Mouse (Mus musculus): Measurements from ENCODE around the gene Olfr524. TPM values are rescaled to one million over a fixed set of nuclear protein-coding genes. Genes with fewer than 3 reads are reported as not detected.

Gene Olfr524
- polyA plus RNA-seq, 1 experiment = not detected

DNA sequence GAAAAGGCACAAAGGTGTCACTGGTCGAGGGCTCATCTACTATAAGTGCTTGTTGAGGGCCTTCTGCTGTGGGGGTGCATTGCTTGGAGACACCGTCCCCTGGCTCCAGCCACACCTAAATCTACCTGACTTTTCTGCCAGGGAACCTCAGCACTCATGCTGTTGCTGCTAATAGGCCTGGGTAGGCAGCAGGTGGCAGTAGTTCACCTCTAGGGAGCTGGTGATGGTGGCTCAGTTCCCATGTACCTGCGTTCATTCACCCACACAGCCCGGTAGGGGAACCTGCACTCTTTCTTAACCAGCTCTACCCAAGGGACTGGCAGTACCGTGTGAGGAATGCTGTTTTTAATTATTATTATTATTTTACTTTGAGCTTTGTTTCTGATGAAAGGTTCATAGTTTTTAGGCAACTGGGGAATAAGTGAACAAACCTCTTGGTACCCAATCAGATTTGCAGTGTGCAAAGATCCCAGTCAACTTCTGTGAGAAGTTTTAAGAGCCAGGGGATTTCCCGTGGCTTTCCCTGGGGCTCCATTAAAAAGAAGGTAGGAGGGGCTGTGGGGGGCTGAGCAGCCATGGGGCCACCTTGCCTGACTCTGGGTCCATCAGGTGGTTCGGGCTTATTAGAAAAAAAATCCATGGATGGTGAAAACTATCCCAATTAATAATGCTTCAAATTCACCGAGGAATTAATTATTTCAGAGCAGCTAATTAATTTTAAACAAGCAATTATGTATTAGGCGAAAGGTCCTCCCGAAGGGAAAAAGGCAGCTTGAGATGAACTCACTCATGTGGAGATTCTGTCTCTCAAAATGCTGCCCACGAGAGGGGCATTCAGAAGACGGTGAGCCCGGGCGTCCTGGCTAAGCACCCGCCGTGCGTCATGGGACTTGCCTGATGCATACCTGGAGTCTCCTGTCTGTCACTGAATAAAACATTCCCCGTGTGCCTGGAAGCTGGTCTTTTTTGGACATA, 18.8 kb downstream of the Olfr524 start:
- DNase-seq (ENCODE audit: low read depth) = peak; percentile 10

DNA sequence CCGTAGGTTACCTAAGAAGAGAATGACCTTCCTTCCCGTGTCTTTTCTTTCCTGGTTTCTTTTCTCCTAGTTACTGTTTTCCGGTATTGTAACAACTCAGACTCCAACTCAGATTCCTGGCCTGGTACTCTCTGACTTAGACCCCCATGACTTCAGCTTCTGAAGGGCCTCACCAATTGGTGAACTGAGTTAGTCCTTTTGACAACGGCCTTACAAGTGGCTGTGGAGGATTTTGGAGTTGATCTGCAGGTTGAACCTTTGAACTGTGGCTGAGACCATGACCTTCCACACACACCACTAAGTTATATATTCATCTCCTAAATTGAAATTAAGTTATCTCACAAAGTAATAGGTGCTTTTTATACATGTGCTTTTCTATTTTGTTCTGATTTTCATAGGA, 21.6 kb downstream of the Olfr524 start:
- no peak for DNase-seq (ENCODE audit: low read depth)

DNA sequence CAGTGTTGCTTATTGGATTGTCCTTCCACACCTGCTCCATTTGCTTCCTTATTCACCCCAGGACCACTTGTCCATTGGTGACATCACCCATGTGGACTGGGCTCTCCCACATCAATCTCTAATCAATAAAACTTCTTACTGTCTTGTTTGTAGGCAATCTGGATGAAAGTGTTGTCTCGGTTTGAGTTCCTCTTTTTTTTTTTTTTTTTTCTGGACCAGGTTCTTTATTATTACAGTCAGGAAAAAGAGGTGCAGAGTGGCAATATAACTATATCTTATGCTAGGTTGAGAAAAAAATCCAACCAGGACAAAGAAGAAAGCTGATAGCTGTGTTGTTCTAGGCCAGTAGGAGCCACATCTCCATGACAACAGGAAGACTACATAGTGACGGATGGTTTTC, 25.1 kb downstream of the Olfr524 start:
- no peak for DNase-seq (ENCODE audit: low read depth)

DNA sequence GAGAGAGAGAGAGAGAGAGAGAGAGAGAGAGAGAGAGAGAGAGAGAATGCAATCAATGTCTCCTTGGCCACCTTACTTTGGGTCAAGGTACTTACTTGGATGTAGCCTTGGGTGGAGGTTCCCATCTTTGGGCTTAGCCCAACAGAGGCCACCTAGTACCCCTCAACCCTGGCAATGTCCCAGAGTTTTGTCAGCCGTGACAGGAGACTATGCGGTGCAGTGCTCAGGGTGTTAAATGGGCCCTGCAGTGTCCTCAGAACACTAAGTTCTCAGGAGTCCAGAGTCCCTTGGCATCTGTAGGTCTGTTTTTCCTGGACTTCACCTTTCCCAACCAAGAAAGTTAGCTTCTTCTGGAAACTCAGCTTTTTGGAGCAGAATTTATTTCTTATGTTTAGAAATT, 26.6 kb downstream of the Olfr524 start:
- DNase-seq (ENCODE audit: low read depth) = no peak

DNA sequence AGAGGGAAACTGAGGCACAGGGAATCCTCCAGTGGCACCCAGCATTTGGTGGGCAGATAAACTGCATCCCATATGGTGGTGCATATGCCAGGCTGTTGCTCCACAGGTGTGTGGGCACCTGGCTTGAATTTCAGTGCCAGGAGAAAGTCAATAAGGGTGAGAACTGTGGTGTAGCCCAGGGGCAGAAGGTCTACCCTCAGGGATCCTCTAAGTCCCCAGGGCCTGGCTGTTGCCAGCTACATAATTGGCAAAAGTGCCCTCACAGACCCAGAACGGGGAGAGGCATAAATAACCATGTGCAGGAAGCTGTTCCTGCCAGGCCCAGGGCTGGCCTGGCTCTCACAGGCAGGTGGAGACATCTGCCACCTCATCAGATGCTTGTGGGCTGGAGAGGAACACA, 32.8 kb downstream of the Olfr524 start, which contains the start of gene Olfr523:
Olfr523 (plus strand) TSS at position 282 of the 400 bp plus-strand sequence.
- no peak for DNase-seq (ENCODE audit: low read depth)

DNA sequence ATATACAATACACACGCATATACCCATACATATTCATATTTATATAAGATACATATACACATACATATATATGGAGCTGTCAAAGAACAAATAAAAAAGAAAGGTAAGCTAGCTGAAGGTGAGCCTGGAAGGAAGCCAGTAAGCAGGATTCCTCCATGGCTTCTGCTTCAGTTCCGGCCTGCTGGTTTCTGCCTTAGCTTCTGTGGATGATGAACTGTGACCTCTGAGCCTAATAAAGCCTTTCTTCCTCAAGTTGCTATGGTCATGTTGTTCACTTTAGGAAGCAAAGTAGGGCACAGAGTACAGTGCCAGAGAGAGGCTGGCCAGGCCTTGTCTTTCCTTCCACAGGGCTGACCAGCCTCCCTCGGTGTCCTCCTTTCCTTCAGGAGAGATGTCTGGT, 34.9 kb downstream of the Olfr524 start:
- DNase-seq (ENCODE audit: low read depth) = no peak

DNA sequence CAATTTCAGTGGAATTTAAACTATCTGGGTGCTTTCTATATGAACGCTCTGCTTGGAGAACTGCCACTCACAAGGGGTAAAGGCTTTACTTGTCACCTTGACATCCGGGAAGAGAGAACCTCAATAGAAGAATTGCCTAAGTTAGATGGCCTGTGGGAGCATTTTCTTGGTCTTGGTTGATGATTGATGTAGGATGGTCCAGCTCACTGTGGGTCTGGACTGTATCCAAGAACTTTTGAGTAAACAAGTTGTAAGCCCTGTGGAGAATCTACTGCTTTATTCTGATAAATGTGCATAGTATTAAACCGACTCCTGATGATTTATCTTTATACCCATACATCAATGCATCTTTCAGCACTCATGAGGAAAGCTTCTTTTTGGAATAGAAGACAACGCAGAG, 36.4 kb downstream of the Olfr524 start:
- DNase-seq (ENCODE audit: low read depth) = no peak

DNA sequence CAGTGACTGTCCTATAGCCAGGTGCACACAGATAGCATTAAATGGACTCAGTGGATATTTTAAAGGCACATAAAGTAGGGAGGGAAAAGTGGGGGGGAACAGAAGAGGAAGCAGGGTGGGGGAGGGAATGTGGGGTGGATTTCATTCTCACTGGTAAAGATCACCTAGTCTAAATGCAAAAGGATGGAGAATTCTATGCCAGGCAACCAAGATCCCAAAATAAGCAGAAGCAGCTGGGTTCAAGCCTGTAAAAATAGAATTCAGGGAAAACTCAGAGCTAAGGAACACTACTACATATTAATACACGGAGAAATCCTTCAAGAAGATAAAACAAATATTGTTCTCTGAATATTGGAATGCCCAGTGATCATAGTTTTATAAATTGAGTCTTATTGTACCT, 37.8 kb downstream of the Olfr524 start:
- no peak for DNase-seq (ENCODE audit: low read depth)

DNA sequence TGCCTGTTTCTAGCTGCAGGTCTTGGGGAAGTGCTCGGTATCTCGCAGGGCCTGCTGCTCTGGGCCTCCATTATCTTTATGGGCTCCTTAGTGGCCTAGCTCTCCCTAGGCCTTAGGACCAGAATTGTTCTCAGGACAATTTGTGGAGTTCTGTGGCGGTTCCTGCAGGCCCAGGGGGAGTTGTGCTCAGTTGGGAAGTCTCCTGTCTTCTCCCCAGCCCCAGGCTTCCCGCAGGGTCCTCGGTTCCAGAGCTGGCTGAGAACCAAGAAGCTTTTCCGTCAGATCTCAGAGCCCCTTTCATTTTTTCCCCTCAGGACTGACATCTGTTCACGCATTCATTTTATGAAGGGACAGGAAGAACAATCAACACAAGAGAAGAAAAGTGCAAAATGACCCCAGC, 41.1 kb downstream of the Olfr524 start, which contains the start of gene Olfr522:
Olfr522 (minus strand) TSS at position 101 of the 400 bp plus-strand sequence.
- no peak for DNase-seq (ENCODE audit: low read depth)

DNA sequence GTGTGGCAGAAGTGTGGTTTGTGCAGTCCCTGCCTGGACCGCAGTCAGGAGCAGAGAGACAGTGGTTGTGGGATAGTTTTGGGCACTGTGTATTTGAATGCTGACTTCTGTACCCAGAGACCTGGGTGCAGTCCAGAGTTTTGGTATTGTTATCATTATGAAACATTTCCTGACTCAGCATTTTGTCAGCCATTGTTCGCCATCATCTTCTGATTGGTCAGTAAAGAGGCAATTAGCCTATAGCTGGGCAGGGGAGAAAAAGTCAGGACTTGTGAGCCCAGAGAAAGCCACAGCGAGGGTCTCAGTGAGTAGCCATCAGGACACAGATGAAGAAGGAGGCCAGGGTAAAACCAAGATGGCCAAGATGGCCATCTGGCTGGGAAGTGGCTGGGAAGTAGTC, 45.4 kb downstream of the Olfr524 start:
- DNase-seq (ENCODE audit: low read depth) = no peak

DNA sequence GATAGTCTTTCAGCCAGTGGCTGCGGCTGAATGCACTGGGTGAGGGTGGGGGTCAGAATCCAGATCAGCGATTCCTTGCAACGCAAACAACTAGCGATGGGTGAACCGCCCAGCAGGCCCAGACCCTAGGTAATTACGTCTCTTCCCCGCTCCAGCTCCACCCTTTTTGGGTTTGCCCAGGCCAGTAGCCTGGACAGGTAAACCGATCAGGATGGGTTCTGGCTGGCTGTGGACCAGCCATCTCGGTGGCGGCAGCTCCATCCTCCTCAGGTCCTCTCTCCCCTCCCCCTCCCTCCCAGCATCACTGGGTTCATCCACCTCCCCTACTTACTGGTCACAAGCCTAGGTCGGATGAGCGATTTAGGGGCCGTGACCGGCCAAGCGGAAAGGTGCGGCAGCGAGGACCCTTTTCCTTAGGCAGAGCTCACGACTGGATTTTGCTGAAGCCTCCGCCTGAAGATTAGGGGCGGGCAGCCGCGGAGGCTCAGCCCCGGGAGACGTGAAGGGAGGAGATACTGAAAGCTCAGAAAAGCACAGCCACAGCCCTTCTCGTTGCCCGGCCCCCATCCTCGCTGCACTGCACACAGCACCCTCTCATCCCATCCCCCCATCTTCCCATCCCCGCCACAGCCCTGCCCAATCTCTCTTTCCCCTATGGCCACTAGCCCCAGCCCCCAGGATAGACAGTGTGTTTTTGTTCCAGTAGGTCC, 51.4 kb downstream of the Olfr524 start, which contains the start of gene Sprn:
Sprn (minus strand) TSS at position 660 of the 710 bp plus-strand sequence.
- DNase-seq (ENCODE audit: low read depth) = no peak

DNA sequence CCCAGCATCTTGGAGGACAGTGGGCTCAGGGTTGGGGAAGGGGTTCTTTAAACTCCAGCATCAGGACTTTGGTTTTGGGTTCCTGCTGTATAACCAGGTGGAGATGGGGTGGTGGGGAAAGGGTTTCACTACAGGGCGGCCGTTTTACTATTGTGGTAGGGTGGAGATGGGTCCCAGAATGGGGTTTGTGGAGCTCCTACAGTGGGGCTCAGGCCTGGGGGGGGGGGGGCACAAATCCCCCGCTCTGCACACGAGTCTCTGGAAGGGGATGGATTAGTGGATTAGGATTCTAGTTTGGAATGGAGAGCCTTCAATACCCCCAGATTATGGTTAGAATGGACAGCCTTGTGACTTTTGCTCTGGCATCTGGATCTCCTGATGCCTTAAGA, 51.9 kb downstream of the Olfr524 start:
- no peak for DNase-seq (ENCODE audit: low read depth)

DNA sequence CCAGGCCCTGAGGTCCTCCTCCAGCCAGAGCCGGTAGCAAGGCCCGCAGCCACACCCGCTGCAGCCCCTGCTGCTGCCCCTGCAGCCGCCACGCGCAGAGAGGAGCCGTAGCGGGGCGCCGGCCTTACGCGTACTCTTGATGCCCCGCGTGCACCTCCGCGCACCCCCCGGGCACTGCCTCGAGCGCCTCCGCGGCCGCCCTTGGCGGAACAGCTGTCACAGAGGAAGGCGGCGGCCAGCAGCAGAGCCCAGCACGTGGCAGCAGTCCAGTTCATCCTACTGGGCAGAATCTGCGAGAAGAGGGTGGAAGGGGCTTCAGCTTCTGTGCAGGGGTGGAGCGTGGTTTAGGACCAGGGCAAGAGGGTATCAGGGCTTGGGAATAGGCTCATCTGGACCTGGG, 52.4 kb downstream of the Olfr524 start:
- DNase-seq (ENCODE audit: low read depth) = no peak

Other genes starting within 250 kb of the Olfr524 start
- gene 6430531B16Rik, start 227.2 kb downstream of the Olfr524 start, polyA plus RNA-seq (2012; rRNA removed) = 1.5 and 2.0 TPM in 2 replicates
- 7.1 and 8.8 TPM in 2 replicates for gene Adam8, start 213.4 kb downstream of the Olfr524 start, polyA plus RNA-seq (2012; rRNA removed)
- 46.2 and 50.7 TPM in 2 replicates for gene Zfp511, start 169.6 kb downstream of the Olfr524 start, polyA plus RNA-seq (2012; rRNA removed)
- 24.7 and 25.9 TPM in 2 replicates for gene Tubgcp2, start 169.3 kb downstream of the Olfr524 start, polyA plus RNA-seq (2012; rRNA removed)
- gene Msx3, start 156.9 kb downstream of the Olfr524 start, polyA plus RNA-seq (2012; rRNA removed) = 0.09 TPM in 1 of 2 replicates, not detected in the other
- 0.19 and 1.5 TPM in 2 replicates for gene Caly, start 123.4 kb downstream of the Olfr524 start, polyA plus RNA-seq (2012; rRNA removed)
- gene Prap1, start 112.6 kb downstream of the Olfr524 start, polyA plus RNA-seq (2012; rRNA removed) = not detected in 2 replicates
- gene Fuom, start 103.5 kb downstream of the Olfr524 start, polyA plus RNA-seq (2012; rRNA removed) = 33.3 and 37.9 TPM in 2 replicates
- gene Paox, start 90.2 kb downstream of the Olfr524 start, polyA plus RNA-seq (2012; rRNA removed) = 16.0 and 18.0 TPM in 2 replicates
- 190 and 200 TPM in 2 replicates for gene Echs1, start 89.5 kb downstream of the Olfr524 start, polyA plus RNA-seq (2012; rRNA removed)
- 28.9 and 56.7 TPM in 2 replicates for gene Mtg1, start 68.4 kb downstream of the Olfr524 start, polyA plus RNA-seq (2012; rRNA removed)
- 0.70 and 0.72 TPM in 2 replicates for gene Sprn, start 51.1 kb downstream of the Olfr524 start, polyA plus RNA-seq (2012; rRNA removed)
- not detected in 2 replicates for gene Olfr522, start 41.2 kb downstream of the Olfr524 start, polyA plus RNA-seq (2012; rRNA removed)
- 0.08 TPM in 1 of 2 replicates, not detected in the other for gene Olfr523, start 32.7 kb downstream of the Olfr524 start, polyA plus RNA-seq (2012; rRNA removed)
- 0.42 and 0.72 TPM in 2 replicates for gene Cd163l1, start 12.3 kb upstream of the Olfr524 start, polyA plus RNA-seq (2012; rRNA removed)
- gene 5830411N06Rik, start 41.3 kb upstream of the Olfr524 start, polyA plus RNA-seq (2012; rRNA removed) = 0.13 and 0.14 TPM in 2 replicates
- gene Olfr525, start 114.9 kb upstream of the Olfr524 start, polyA plus RNA-seq (2012; rRNA removed) = not detected in 2 replicates
- not detected in 2 replicates for gene Olfr527, start 128.1 kb upstream of the Olfr524 start, polyA plus RNA-seq (2012; rRNA removed)
- gene Olfr60, start 155.7 kb upstream of the Olfr524 start, polyA plus RNA-seq (2012; rRNA removed) = not detected in 2 replicates
- not detected in 2 replicates for gene Olfr530, start 170.4 kb upstream of the Olfr524 start, polyA plus RNA-seq (2012; rRNA removed)
- not detected in 2 replicates for gene Olfr531, start 197.0 kb upstream of the Olfr524 start, polyA plus RNA-seq (2012; rRNA removed)
- gene Olfr532, start 215.7 kb upstream of the Olfr524 start, polyA plus RNA-seq (2012; rRNA removed) = not detected in 2 replicates

Measured in gonadal fat pad, adult 2 months (tissue).